Mouse (Mus musculus) stomach, postnatal 0 days (tissue): ENCODE data around the gene Exoc5. TPM values are rescaled to one million over a fixed set of nuclear protein-coding genes. Genes with fewer than 3 reads are reported as not detected.
A peak's percentile ranks its signal among the peaks of the same experiment; 100 is the strongest.

Experiments
- ATAC-seq: fragments of 200-750 bp; cut with Nextera tagmentation; 2 replicates; pipeline ENCODE4 v1.8.0; 2017; ENCODE audit not compliant: low FRiP score, low TSS enrichment
- DNase-seq: peaks from one replicate; pipeline ENCODE4 v3.0.0-alpha.2; 2016; ENCODE audit warnings: low spot score
- H3K27ac ChIP-seq: fragments of 300-500 bp; sonication (generic); replicated peaks from 2 replicates; pipeline ENCODE4 v1.5.1; 2014; ENCODE audit warnings: mild to moderate bottlenecking, control low read depth
- H3K27me3 ChIP-seq: fragments of 300-500 bp; sonication (generic); 2 replicates; pipeline ENCODE4 v1.6.1; 2014; ENCODE audit warnings: low read length; ENCODE audit not compliant: control insufficient read depth, insufficient read depth
- H3K36me3 ChIP-seq: fragments of 300-500 bp; sonication (generic); 2 replicates; pipeline ENCODE4 v1.6.1; 2014; ENCODE audit warnings: low read length, mixed read lengths; ENCODE audit not compliant: control insufficient read depth, insufficient read depth
- H3K4me1 ChIP-seq: fragments of 300-500 bp; sonication (generic); replicated peaks from 2 replicates; pipeline ENCODE4 v1.6.1; 2014; ENCODE audit warnings: antibody characterized with exemption; ENCODE audit not compliant: control insufficient read depth, insufficient read depth
- H3K4me2 ChIP-seq: fragments of 300-500 bp; sonication (generic); replicated peaks from 2 replicates; pipeline ENCODE4 v1.6.1; 2014; ENCODE audit warnings: low read depth, mild to moderate bottlenecking, control low read depth, moderate library complexity
- H3K4me3 ChIP-seq: fragments of 300-500 bp; sonication (generic); 2 replicates; pipeline ENCODE4 v1.5.1; 2014; ENCODE audit warnings: low read depth, low read length, control low read depth
- H3K9ac ChIP-seq: fragments of 300-500 bp; sonication (generic); 2 replicates; pipeline ENCODE4 v1.6.1; 2014; ENCODE audit warnings: mild to moderate bottlenecking, low read length, control low read depth, mixed read lengths
- H3K9me3 ChIP-seq: fragments of 300-500 bp; sonication (generic); 2 replicates; pipeline ENCODE4 v1.6.1; 2016; ENCODE audit warnings: low read length; ENCODE audit not compliant: control insufficient read depth
- CTCF ChIP-seq: IDR thresholded peaks from 2 replicates; pipeline ENCODE4 v1.5.1; 2016; ENCODE audit warnings: antibody characterized with exemption, low read depth, mild to moderate bottlenecking, moderate library complexity
- EP300 ChIP-seq: optimal IDR thresholded peaks from 2 replicates; pipeline ENCODE3; 2016; ENCODE audit warnings: antibody characterized with exemption
- WGBS: fragments of 180-500 bp; shearing (Covaris S2); extraction: QIAGEN DNeasy Blood & Tissue Kit; methylation state at CpG from one replicate; pipeline ENCODE4 v1.1.7; 2014; 5-methylcytosine and 5-hydroxymethylcytosine counted together
- polyA plus RNA-seq: library from polyadenylated mRNA; unstranded; fragments of >200 nt; fragmentation: Nextera tagmentation; extraction: Ambion mirVana; gene quantifications from 2 replicates; pipeline ENCODE4 v1.2.1, GENCODE M21; 2015

Exoc5 gene
- polyA plus RNA-seq, 1 experiment from 2014 or later: 24.7 TPM

DNA sequence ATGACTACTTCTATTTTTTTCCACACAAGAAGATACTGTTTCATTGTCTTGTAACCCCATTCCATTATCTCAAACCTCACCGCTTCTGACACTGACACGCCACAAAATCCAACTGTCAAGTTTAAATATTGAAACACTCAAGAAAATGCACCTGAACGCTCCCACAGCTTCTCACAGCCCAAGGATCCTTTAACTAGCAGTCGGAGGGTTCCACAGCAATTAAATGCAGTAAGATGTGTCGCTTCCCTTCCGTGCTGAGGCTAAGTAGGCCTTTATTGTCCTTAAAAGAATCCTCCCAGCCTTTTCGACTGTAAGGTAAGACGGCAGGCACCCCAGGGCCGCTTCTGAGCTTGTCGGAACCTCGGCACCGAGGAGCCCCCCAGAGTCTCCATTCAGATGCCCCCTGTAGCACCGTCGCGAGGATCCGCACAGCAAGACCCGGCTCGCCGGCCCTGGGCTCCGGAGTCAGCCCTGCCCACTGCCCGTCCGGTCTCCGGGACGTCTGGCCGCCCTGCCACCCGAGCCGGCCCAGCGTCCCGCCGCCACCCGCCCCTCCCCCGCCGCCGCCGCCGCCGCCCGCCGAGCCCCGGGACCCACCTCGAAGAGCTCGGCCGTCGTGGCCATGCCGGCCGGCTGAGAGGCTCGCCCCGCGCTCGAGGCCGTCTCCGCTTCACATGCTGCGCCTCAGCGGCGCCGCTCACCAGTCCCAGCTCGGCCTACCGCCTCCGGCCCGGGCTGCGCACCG, 752 bp downstream of the Exoc5 start, which contains the start of gene Ap5m1:
Ap5m1 (plus strand) TSS at position 569 of the 745 bp plus-strand sequence.
- ATAC-seq: peak; percentile 72; the same call in 1 of the 2 replicates
- TF ChIP-seq EP300 (no peak), CTCF (no peak)
- peak within 1 kb of the TSS; percentile 73 for H3K4me2 ChIP-seq
- WGBS: under 1% methylated on average over 41 of the region's 62 CpGs
- no peaks in the 10 kb centered on the region for H3K27me3 ChIP-seq
- peak within 1 kb of the TSS; percentile 97 for H3K9ac ChIP-seq
- peak within 1 kb of the TSS; percentile 99 for H3K27ac ChIP-seq
- DNase-seq: peak; percentile 16
- H3K4me3 ChIP-seq: peak within 1 kb of the TSS; percentile 92
- H3K36me3 ChIP-seq: no peaks in the 10 kb centered on the region
- no peaks in the 10 kb centered on the region for H3K4me1 ChIP-seq
- H3K9me3 ChIP-seq: no peaks in the 10 kb centered on the region

DNA sequence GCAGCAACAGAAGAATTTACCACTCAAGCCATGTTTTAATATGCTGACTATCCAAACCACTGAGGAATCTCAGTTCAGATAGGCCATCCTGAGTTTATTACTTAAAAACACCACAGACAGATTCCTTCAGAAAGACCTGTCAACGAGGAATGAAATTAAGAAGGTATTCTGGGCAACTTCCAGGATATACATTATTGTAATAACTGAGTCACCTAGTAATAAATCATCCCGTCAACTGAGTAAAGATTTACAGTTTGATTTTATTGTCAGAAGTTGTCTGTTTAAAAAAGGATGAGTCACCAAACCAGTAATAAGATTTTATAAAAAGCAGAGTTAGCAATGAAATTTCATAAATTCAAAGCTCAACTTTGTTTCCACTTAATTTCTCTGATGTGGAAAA, 2.6 kb downstream of the Exoc5 start:
- H3K27me3 ChIP-seq: no peaks in the 10 kb centered on the region
- no peak overlapping the region for H3K4me2 ChIP-seq
- no peak for DNase-seq
- no peak overlapping the region for H3K27ac ChIP-seq
- H3K9ac ChIP-seq: no peak overlapping the region
- no peak overlapping the region for H3K4me3 ChIP-seq
- H3K4me1 ChIP-seq: no peaks in the 10 kb centered on the region
- no peak for ATAC-seq
- H3K36me3 ChIP-seq: no peaks in the 10 kb centered on the region
- no peak for TF ChIP-seq CTCF
- no peaks in the 10 kb centered on the region for H3K9me3 ChIP-seq
- 39% methylated on average over 2 of the region's 2 CpGs for WGBS

DNA sequence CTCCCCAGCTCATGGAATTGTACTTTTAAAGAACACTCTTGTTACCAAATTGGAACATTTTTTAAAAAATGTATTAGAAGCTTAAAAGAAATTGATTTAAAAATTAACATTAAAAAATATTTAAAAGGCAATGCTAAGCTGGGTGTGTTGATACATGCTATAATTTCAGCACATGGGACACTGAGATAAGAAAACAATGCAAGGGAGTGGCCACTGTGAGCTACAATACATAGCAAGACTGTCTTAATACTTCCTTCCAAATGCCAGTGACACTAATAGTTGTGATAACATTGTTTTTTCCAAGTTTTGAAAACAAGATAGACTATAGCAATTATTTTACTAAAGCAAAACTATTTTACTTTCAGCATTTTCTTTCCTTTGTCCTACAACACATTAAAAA, 17.0 kb downstream of the Exoc5 start:
- DNase-seq (no peak), ATAC-seq (no peak)
- no peaks in the 10 kb centered on the region for H3K36me3 ChIP-seq
- TF ChIP-seq EP300 (no peak), CTCF (no peak)
- H3K4me1 ChIP-seq: no peaks in the 10 kb centered on the region
- no peaks in the 10 kb centered on the region for H3K27me3 ChIP-seq
- H3K4me3 ChIP-seq: no peak overlapping the region
- H3K4me2 ChIP-seq: no peak overlapping the region
- no peak overlapping the region for H3K9ac ChIP-seq
- H3K9me3 ChIP-seq: no peaks in the 10 kb centered on the region
- H3K27ac ChIP-seq: no peak overlapping the region

DNA sequence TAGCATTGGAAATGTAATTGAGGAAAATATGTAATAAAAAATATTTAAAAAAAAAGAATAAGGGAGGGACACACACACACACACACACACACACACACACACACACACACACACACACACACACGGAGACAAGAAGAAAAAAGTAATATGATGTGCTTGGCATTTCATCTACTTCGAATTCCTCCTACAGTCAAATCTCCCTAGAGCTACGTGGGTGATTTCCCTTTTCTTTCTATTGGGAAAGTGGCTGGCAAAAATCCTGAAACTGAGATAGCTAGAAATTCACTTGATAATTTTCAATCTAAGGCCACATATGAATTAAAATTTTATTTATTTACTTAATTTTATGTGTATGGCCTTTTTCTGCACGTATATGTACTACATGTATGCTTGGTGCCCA, 20.8 kb downstream of the Exoc5 start:
- no peak for TF ChIP-seq EP300
- no peak for TF ChIP-seq CTCF
- Histone ChIP-seq H3K4me1 (no peaks in the 10 kb centered on the region), H3K4me3 (no peak overlapping the region), H3K9me3 (no peaks in the 10 kb centered on the region), H3K36me3 (no peaks in the 10 kb centered on the region), H3K27ac (no peak overlapping the region), H3K9ac (no peak overlapping the region), H3K4me2 (no peak overlapping the region), H3K27me3 (no peaks in the 10 kb centered on the region)
- 90% methylated on average over 4 of the region's 4 CpGs for WGBS
- ATAC-seq: no peak
- DNase-seq: no peak

DNA sequence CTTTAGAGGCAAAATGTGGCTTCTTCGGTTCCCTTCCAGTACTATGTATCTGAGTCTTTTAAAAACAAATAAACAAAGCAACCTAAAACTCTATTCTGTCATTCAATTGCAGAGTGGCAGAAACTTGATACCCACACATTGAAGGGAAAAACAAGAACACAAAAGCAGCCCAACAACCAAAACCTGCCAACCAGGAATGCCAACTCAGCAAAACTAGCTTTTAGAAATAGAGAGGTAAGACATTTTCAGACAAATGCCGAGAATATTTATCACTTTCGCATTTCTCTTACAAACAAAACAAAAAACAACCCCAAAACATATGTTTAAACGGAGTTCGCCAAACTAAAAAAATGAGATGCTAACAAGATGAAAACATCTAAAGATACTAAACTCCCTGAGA, 37.5 kb downstream of the Exoc5 start:
- TF ChIP-seq CTCF: no peak
- TF ChIP-seq EP300: no peak
- H3K27me3 ChIP-seq: no peaks in the 10 kb centered on the region
- H3K27ac ChIP-seq: no peak overlapping the region
- 91% methylated on average over 5 of the region's 5 CpGs for WGBS
- ATAC-seq: no peak
- no peaks in the 10 kb centered on the region for H3K9me3 ChIP-seq
- no peaks in the 10 kb centered on the region; the same call in 1 of the 2 replicates for H3K36me3 ChIP-seq
- H3K4me2 ChIP-seq: no peak overlapping the region
- no peak overlapping the region for H3K9ac ChIP-seq
- DNase-seq: no peak
- no peaks in the 10 kb centered on the region for H3K4me1 ChIP-seq
- no peak overlapping the region for H3K4me3 ChIP-seq

DNA sequence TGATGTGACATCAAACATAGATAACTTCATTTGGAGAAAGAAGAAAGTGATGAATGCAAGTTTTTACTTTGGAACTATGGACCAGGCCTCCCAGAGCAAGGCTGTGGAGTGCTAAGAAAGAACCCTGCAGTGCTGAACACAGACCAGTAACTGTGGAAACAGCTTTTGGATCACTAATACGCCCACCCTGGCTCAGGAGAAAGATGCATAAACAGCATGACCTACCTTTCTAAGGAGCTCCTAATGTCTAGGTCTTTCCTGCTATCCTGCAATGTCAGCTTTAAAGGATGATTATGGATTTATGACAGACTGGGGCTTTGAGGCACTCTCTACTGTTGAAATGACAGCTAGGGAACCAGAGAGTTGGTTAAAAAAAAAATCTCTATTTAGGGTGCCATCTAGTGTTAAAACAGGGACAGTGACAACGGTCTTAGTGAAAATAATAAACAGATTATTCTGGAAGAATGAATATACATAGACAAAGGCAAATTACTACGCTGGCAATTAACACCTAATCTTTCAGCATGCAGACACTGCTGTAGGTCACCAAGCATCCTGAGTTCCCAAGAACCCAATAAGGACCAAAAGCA, 38.6 kb downstream of the Exoc5 start:
- peak; percentile 51 for TF ChIP-seq CTCF
- TF ChIP-seq EP300: no peak

More for the DNA sequence above, 38.6 kb downstream of the Exoc5 start:
- WGBS: 78% methylated on average over 3 of the region's 3 CpGs
- Histone ChIP-seq H3K27me3 (no peaks in the 10 kb centered on the region), H3K27ac (no peak overlapping the region), H3K4me2 (no peak overlapping the region), H3K4me3 (no peak overlapping the region), H3K36me3 (no peaks in the 10 kb centered on the region), H3K9ac (no peak overlapping the region), H3K4me1 (no peaks in the 10 kb centered on the region), H3K9me3 (no peaks in the 10 kb centered on the region)
- ATAC-seq (no peak), DNase-seq (no peak)
